Mouse (Mus musculus): ENCODE measurements at regions not wholly inside any gene's neighbourhood (a gene's known extent, or its start where the extent isn't known, plus 50 kb on each side); places are given as distances from the start of the nearest gene placed in this dataset.

GRCm38 (mm10) chr1:81581208-81581607, 504.5 kb downstream of the Nyap2 start:
- Histone ChIP-seq H3K36me3 (replicated peaks) (no peaks in the 10 kb centered on the region), H3K9ac (no peak overlapping the region), H3K9me3 (replicated peaks) (no peaks in the 10 kb centered on the region), H3K27ac (replicated peaks) (no peak overlapping the region), H3K27me3 (no peaks in the 10 kb centered on the region), H3K4me1 (replicated peaks) (no peaks in the 10 kb centered on the region), H3K4me3 (replicated peaks) (no peak overlapping the region), H3K4me2 (no peak overlapping the region)
- ATAC-seq (ENCODE audit: insufficient read depth), result no peak
- 61% methylated on average over 4 of the region's 4 CpGs for WGBS (ENCODE audit: insufficient replicate concordance)

- Histone ChIP-seq H3K4me1 (replicated peaks) (no peaks in the 10 kb centered on the region), H3K36me3 (replicated peaks) (no peaks in the 10 kb centered on the region), H3K4me2 (no peak overlapping the region), H3K27ac (replicated peaks) (no peak overlapping the region), H3K9ac (no peak overlapping the region), H3K27me3 (no peaks in the 10 kb centered on the region), H3K4me3 (replicated peaks) (no peak overlapping the region), H3K9me3 (replicated peaks) (no peaks in the 10 kb centered on the region)
- no peak for ATAC-seq (ENCODE audit: insufficient read depth)
- 55% methylated on average over 11 of the region's 11 CpGs for WGBS (ENCODE audit: insufficient replicate concordance)
Measured at GRCm38 (mm10) chr1:81587780-81588307, 511.1 kb downstream of the Nyap2 start.

DNA sequence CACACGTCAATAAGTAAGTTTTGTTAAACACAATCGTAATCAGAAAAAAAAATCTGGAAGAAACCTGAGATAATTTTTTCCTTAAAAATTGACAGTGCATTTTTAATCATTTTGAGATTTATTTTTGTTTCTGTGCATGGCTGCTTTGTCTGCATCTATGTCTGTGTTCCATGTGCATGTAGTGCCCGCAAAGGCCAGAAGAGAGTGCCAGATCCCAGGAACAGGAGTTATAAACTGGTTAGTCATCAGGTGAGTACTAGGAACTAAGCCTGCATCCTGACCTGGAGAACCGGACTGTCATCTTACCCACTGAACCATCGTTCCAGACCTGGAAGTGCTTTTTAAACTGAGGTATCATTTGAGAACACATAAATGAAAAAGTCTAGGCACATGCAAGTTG, 514.9 kb downstream of the Nyap2 start:
- Histone ChIP-seq H3K4me1 (replicated peaks) (no peaks in the 10 kb centered on the region), H3K27me3 (no peaks in the 10 kb centered on the region), H3K4me2 (no peak overlapping the region), H3K27ac (replicated peaks) (no peak overlapping the region), H3K9ac (no peak overlapping the region), H3K4me3 (replicated peaks) (no peak overlapping the region), H3K9me3 (replicated peaks) (no peaks in the 10 kb centered on the region), H3K36me3 (replicated peaks) (no peaks in the 10 kb centered on the region)
- no peak for ATAC-seq (ENCODE audit: insufficient read depth)
- WGBS (ENCODE audit: insufficient replicate concordance), result 53% methylated on average over 5 of the region's 5 CpGs

- H3K4me3 ChIP-seq (replicated peaks), result no peak overlapping the region
- H3K36me3 ChIP-seq (replicated peaks), result no peaks in the 10 kb centered on the region
- 9% methylated on average over 19 of the region's 19 CpGs for WGBS (ENCODE audit: insufficient replicate concordance)
- peak overlapping the region; percentile 18 for H3K4me2 ChIP-seq
- no peak overlapping the region for H3K27ac ChIP-seq (replicated peaks)
- no peak overlapping the region for H3K9ac ChIP-seq
- no peaks in the 10 kb centered on the region for H3K4me1 ChIP-seq (replicated peaks)
- no peaks in the 10 kb centered on the region for H3K9me3 ChIP-seq (replicated peaks)
- ATAC-seq (ENCODE audit: insufficient read depth), result no peak
- H3K27me3 ChIP-seq, result no peaks in the 10 kb centered on the region
Measured at GRCm38 (mm10) chr1:81593280-81594182, 516.8 kb downstream of the Nyap2 start.

DNA sequence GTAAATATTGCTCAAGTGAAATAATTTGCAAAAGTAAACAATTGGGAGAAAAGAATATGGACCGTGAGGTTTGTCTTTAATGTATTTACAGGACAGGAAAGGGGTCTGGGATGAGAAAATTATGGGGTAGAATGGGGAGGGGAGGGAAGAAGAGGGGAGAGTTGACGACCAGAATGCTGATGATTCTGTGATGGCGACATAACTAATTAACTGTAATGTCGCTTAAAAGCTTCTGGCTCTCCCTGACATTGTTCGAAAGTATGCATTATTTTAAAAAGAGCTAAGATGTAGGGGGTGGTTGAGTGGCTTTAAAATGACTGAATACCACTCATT, 517.4 kb downstream of the Nyap2 start:
- Histone ChIP-seq H3K4me3 (replicated peaks) (no peak overlapping the region), H3K4me1 (replicated peaks) (no peaks in the 10 kb centered on the region), H3K9ac (no peak overlapping the region), H3K27ac (replicated peaks) (no peak overlapping the region), H3K27me3 (no peaks in the 10 kb centered on the region), H3K4me2 (no peak overlapping the region), H3K36me3 (replicated peaks) (no peaks in the 10 kb centered on the region), H3K9me3 (replicated peaks) (no peaks in the 10 kb centered on the region)
- ATAC-seq (ENCODE audit: insufficient read depth), result no peak
- WGBS (ENCODE audit: insufficient replicate concordance), result 13% methylated on average over 5 of the region's 5 CpGs

DNA sequence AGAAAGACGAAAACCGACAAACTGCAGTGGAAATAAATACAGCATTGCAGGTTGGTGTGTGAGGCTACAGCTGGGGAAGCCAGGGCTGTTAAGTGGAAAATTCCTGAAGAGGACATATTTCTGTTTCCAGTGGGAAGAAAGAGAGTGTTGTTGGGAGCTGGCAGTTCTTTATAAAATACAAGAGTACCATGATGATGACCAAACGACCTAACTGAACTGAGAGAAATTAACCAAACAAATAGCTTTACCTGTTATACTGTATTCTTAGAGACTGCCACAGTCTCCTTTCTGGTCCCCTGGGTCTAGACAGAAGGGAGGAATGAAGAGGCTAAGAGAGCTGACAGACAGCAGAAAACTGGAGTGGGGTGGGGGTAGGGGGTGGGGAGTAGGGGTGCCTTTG, 517.9 kb downstream of the Nyap2 start:
- Histone ChIP-seq H3K4me3 (replicated peaks) (no peak overlapping the region), H3K4me1 (replicated peaks) (no peaks in the 10 kb centered on the region), H3K27me3 (no peaks in the 10 kb centered on the region), H3K27ac (replicated peaks) (no peak overlapping the region), H3K36me3 (replicated peaks) (no peaks in the 10 kb centered on the region), H3K4me2 (no peak overlapping the region), H3K9ac (no peak overlapping the region), H3K9me3 (replicated peaks) (no peaks in the 10 kb centered on the region)
- 33% methylated on average over 3 of the region's 3 CpGs for WGBS (ENCODE audit: insufficient replicate concordance)
- ATAC-seq (ENCODE audit: insufficient read depth), result no peak

GRCm38 (mm10) chr1:81608772-81609171, 532.0 kb downstream of the Nyap2 start:
- H3K4me1 ChIP-seq (replicated peaks), result no peaks in the 10 kb centered on the region
- no peaks in the 10 kb centered on the region for H3K36me3 ChIP-seq (replicated peaks)
- WGBS (ENCODE audit: insufficient replicate concordance), result 35% methylated on average over 1 of the region's 1 CpGs
- H3K9me3 ChIP-seq (replicated peaks), result no peaks in the 10 kb centered on the region
- no peak for ATAC-seq (ENCODE audit: insufficient read depth)
- H3K27ac ChIP-seq (replicated peaks), result no peak overlapping the region
- H3K4me2 ChIP-seq, result no peak overlapping the region
- H3K27me3 ChIP-seq, result no peaks in the 10 kb centered on the region
- H3K4me3 ChIP-seq (replicated peaks), result no peak overlapping the region
- no peak overlapping the region for H3K9ac ChIP-seq

DNA sequence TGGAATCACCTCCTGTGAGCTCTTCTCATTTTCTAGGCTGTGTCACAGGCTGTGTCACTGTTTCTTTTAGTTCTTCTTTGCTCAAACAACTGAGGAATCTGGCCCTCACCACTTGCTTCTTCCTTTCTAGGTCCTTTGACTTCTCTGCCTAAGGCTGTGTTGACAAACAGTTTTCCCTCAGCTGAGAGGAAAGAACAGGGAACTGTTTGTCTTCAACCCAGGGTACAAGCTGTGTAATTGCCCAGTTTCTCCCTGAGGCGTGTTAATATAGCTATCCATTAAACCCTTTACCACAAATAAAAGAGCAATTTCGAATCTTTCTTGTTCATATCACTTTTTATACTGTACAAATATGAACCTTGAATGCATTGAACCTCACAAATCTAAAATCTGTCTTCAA, 542.1 kb downstream of the Nyap2 start:
- 38% methylated on average over 2 of the region's 2 CpGs for WGBS (ENCODE audit: insufficient replicate concordance)
- Histone ChIP-seq H3K4me2 (no peak overlapping the region), H3K27ac (replicated peaks) (no peak overlapping the region), H3K27me3 (no peaks in the 10 kb centered on the region), H3K36me3 (replicated peaks) (no peaks in the 10 kb centered on the region), H3K9me3 (replicated peaks) (no peaks in the 10 kb centered on the region), H3K4me1 (replicated peaks) (no peaks in the 10 kb centered on the region), H3K4me3 (replicated peaks) (no peak overlapping the region), H3K9ac (no peak overlapping the region)
- no peak for ATAC-seq (ENCODE audit: insufficient read depth)

DNA sequence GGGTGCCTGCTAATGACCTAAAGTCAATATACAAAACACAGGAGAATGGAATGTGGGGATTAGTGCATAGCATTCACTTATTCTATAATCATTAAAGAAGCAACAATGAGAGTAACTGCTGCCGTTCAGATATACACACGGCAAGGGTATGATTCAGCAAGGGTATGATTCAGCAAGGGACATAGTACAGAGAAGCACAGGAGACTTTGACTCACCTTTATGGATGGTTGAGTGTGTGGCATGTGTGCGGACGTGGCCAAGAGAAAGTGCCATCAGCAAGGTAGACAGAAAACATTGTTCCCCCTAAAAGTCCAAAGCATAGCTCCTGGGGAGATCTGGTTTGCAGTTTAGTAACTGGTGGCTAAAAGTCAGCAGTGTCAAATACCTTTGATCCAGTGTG, 547.4 kb downstream of the Nyap2 start:
- 59% methylated on average over 4 of the region's 4 CpGs for WGBS (ENCODE audit: insufficient replicate concordance)
- 0 out of 2 replicates have a peak, but pooled peaks cover 2% of the 10 kb centered on the region for H3K9me3 ChIP-seq (replicated peaks)
- no peaks in the 10 kb centered on the region for H3K36me3 ChIP-seq (replicated peaks)

DNA sequence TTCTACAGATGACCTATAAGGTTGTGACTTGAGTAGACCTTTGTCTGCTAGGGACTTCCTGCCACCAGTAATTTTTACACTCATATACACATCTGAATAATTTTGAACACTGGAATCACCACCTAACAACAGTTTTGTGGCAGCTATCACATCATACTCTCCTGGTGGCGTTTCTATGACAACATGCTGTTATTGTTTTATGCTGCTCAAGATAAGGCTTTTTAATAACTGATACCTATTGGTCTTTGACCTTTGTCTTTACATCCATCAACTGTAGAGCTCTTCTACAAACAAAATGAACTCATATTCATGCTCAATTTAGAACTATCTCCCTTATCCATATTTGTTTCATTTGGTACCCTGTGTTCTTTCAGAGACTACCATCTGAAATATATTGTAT, 556.0 kb downstream of the Nyap2 start:
- H3K9ac ChIP-seq, result no peak overlapping the region
- H3K27me3 ChIP-seq, result no peaks in the 10 kb centered on the region
- ATAC-seq (ENCODE audit: insufficient read depth), result no peak
- no peaks in the 10 kb centered on the region for H3K36me3 ChIP-seq (replicated peaks)
- H3K9me3 ChIP-seq (replicated peaks), result no peaks in the 10 kb centered on the region
- WGBS (ENCODE audit: insufficient replicate concordance), result 30% methylated on average over 1 of the region's 1 CpGs
- no peaks in the 10 kb centered on the region for H3K4me1 ChIP-seq (replicated peaks)
- H3K4me3 ChIP-seq (replicated peaks), result no peak overlapping the region
- H3K27ac ChIP-seq (replicated peaks), result no peak overlapping the region
- no peak overlapping the region for H3K4me2 ChIP-seq

More for the DNA sequence above, 547.4 kb downstream of the Nyap2 start:
- Histone ChIP-seq H3K4me3 (replicated peaks) (no peak overlapping the region), H3K9ac (no peak overlapping the region), H3K27me3 (no peaks in the 10 kb centered on the region), H3K4me1 (replicated peaks) (no peaks in the 10 kb centered on the region), H3K27ac (replicated peaks) (no peak overlapping the region), H3K4me2 (no peak overlapping the region)
- no peak for ATAC-seq (ENCODE audit: insufficient read depth)

GRCm38 (mm10) chr1:81637357-81637756, 560.6 kb downstream of the Nyap2 start:
- no peaks in the 10 kb centered on the region for H3K4me1 ChIP-seq (replicated peaks)
- H3K4me3 ChIP-seq (replicated peaks), result no peak overlapping the region
- H3K27ac ChIP-seq (replicated peaks), result no peak overlapping the region
- no peaks in the 10 kb centered on the region for H3K9me3 ChIP-seq (replicated peaks)
- no peak for ATAC-seq (ENCODE audit: insufficient read depth)
- 60% methylated on average over 5 of the region's 5 CpGs for WGBS (ENCODE audit: insufficient replicate concordance)
- no peak overlapping the region for H3K9ac ChIP-seq
- H3K27me3 ChIP-seq, result no peaks in the 10 kb centered on the region
- H3K4me2 ChIP-seq, result no peak overlapping the region
- H3K36me3 ChIP-seq (replicated peaks), result no peaks in the 10 kb centered on the region
